Mouse (Mus musculus): ENCODE measurements around the gene Sdr42e1. TPM values are rescaled to one million over a fixed set of nuclear protein-coding genes. Genes with fewer than 3 reads are reported as not detected.

Gene Sdr42e1
- total and polyA plus RNA-seq, 3 experiments = 2.3 to 4.1 (median 3.1) TPM

- H3K4me3 ChIP-seq (replicated peaks in 1 of 3; ENCODE audit: low read depth in 2 of 3, low read length in 2 of 3, poor library complexity in 1 of 3) = no peak overlapping the region
- no peaks in the 10 kb centered on the region for H3K27me3 ChIP-seq (replicated peaks)
- no peak for DNase-seq (ENCODE audit: extremely low read depth)
- H3K4me1 ChIP-seq (ENCODE audit: control insufficient read depth in 1 of 2, insufficient read depth in 2 of 2) = no peaks in the 10 kb centered on the region
- no peaks in the 10 kb centered on the region for H3K9me3 ChIP-seq (replicated peaks; ENCODE audit: low read length)
- no peaks in the 10 kb centered on the region for H3K79me2 ChIP-seq (replicated peaks; ENCODE audit: control insufficient read depth, extremely low read depth, insufficient read depth, poor library complexity, severe bottlenecking)
- dilution Hi-C loops (cut with MboI; ENCODE audit: extremely low pct_ligation_motif_present, extremely low pct_unique_long_range_greater_than_20kb, low sequenced_read_pairs) (no loop called here), in situ Hi-C loops (cut with MboI; ENCODE audit: low pct_ligation_motif_present, low pct_unique_long_range_greater_than_20kb, low sequenced_read_pairs) (no loop called here)
- H3K4me2 ChIP-seq (ENCODE audit: insufficient read depth, low read depth, poor library complexity, severe bottlenecking) = no peak overlapping the region
- H3K36me3 ChIP-seq (replicated peaks in 1 of 2; ENCODE audit: control insufficient read depth in 1 of 2, insufficient read depth in 1 of 2, low read length in 1 of 2) = peaks cover 2 to 18% of the 10 kb centered on the region in 2 experiments
- H3K9ac ChIP-seq (ENCODE audit: insufficient read depth, low read depth) = no peak overlapping the region
- H3K27ac ChIP-seq (ENCODE audit: insufficient read depth, low read depth) = no peak overlapping the region
- TF ChIP-seq RAD21 (IDR thresholded peaks at IDR 0.05; ENCODE audit: low read depth, low read length) (peak; percentile 6), ZNF384 (IDR thresholded peaks at IDR 0.05; ENCODE audit: low read depth, low read length) (no peak), CTCF (conservative IDR thresholded peaks at IDR 0.05 in 1 of 2, IDR thresholded peaks at IDR 0.05 in 1 of 2; ENCODE audit: low read depth in 2 of 2, low read length in 2 of 2) (peak; percentile 30 to 56; a peak in 3 of 4 replicates), SMC3 (IDR thresholded peaks at IDR 0.05; ENCODE audit: low read depth, low read length) (peak; percentile 36), MEF2A (IDR thresholded peaks at IDR 0.05; ENCODE audit: borderline replicate concordance, low read depth, low read length) (no peak)
These were observed 14.5 kb downstream of the Sdr42e1 start for GRCm38 (mm10) chr8:117658990-117659389.

- Histone ChIP-seq H3K79me2 (replicated peaks; ENCODE audit: control insufficient read depth, extremely low read depth, insufficient read depth, poor library complexity, severe bottlenecking) (no peaks in the 10 kb centered on the region), H3K27ac (ENCODE audit: insufficient read depth, low read depth) (no peak overlapping the region), H3K4me2 (ENCODE audit: insufficient read depth, low read depth, poor library complexity, severe bottlenecking) (no peak overlapping the region), H3K9me3 (replicated peaks; ENCODE audit: low read length) (peaks cover 7% of the 10 kb centered on the region), H3K27me3 (replicated peaks) (no peaks in the 10 kb centered on the region), H3K36me3 (replicated peaks in 1 of 2; ENCODE audit: control insufficient read depth in 1 of 2, insufficient read depth in 1 of 2, low read length in 1 of 2) (no peaks in the 10 kb centered on the region), H3K4me3 (replicated peaks in 1 of 3; ENCODE audit: low read depth in 2 of 3, low read length in 2 of 3, poor library complexity in 1 of 3) (no peak overlapping the region), H3K4me1 (ENCODE audit: control insufficient read depth in 1 of 2, insufficient read depth in 2 of 2) (no peaks in the 10 kb centered on the region), H3K9ac (ENCODE audit: insufficient read depth, low read depth) (no peak overlapping the region)
- dilution Hi-C loops (cut with MboI; ENCODE audit: extremely low pct_ligation_motif_present, extremely low pct_unique_long_range_greater_than_20kb, low sequenced_read_pairs) = no loop called here
- TF ChIP-seq E2F4 (IDR thresholded peaks at IDR 0.05; ENCODE audit: insufficient replicate concordance, low read depth, low read length) (no peak), ZMIZ1 (IDR thresholded peaks at IDR 0.05; ENCODE audit: low read depth, low read length) (no peak), TCF12 (IDR thresholded peaks at IDR 0.05; ENCODE audit: low read depth, low read length) (no peak), JUND (conservative IDR thresholded peaks at IDR 0.05; ENCODE audit: low read depth, low read length) (no peak), RAD21 (IDR thresholded peaks at IDR 0.05; ENCODE audit: low read depth, low read length) (no peak), POLR2AphosphoS2 (IDR thresholded peaks at IDR 0.05; ENCODE audit: low read depth, low read length) (no peak), RCOR1 (conservative IDR thresholded peaks at IDR 0.05; ENCODE audit: low read depth, low read length) (no peak), CHD2 (IDR thresholded peaks at IDR 0.05; ENCODE audit: low read length) (no peak), UBTF (IDR thresholded peaks at IDR 0.05; ENCODE audit: low read depth, low read length) (no peak)
- in situ Hi-C loops (cut with MboI; ENCODE audit: low pct_ligation_motif_present, low pct_unique_long_range_greater_than_20kb, low sequenced_read_pairs) = no loop called here
- no peak for DNase-seq (ENCODE audit: extremely low read depth)
These were observed 21.2 kb downstream of the Sdr42e1 start for GRCm38 (mm10) chr8:117652318-117652717.

GRCm38 (mm10) chr8:117646440-117646839 lies 27.0 kb downstream of the Sdr42e1 start:
- dilution Hi-C loops (cut with MboI; ENCODE audit: extremely low pct_ligation_motif_present, extremely low pct_unique_long_range_greater_than_20kb, low sequenced_read_pairs) = no loop called here
- Histone ChIP-seq H3K27me3 (replicated peaks) (no peaks in the 10 kb centered on the region), H3K4me1 (ENCODE audit: control insufficient read depth in 1 of 2, insufficient read depth in 2 of 2) (no peaks in the 10 kb centered on the region), H3K9me3 (replicated peaks; ENCODE audit: low read length) (peaks cover 7% of the 10 kb centered on the region), H3K4me2 (ENCODE audit: insufficient read depth, low read depth, poor library complexity, severe bottlenecking) (no peak overlapping the region), H3K79me2 (replicated peaks; ENCODE audit: control insufficient read depth, extremely low read depth, insufficient read depth, poor library complexity, severe bottlenecking) (no peaks in the 10 kb centered on the region), H3K4me3 (replicated peaks in 1 of 3; ENCODE audit: low read depth in 2 of 3, low read length in 2 of 3, poor library complexity in 1 of 3) (no peak overlapping the region), H3K36me3 (replicated peaks in 1 of 2; ENCODE audit: control insufficient read depth in 1 of 2, insufficient read depth in 1 of 2, low read length in 1 of 2) (no peaks in the 10 kb centered on the region), H3K9ac (ENCODE audit: insufficient read depth, low read depth) (no peak overlapping the region), H3K27ac (ENCODE audit: insufficient read depth, low read depth) (no peak overlapping the region)
- no peak for DNase-seq (ENCODE audit: extremely low read depth)
- in situ Hi-C loops (cut with MboI; ENCODE audit: low pct_ligation_motif_present, low pct_unique_long_range_greater_than_20kb, low sequenced_read_pairs) = loop anchor here (25.0 kb wide), 1 partner anchor 216 kb away; no protein-coding TSS in a partner anchor
- no peak for TF ChIP-seq POLR2A (IDR thresholded peaks at IDR 0.05; ENCODE audit: low read depth, low read length)
- TF ChIP-seq SIN3A (IDR thresholded peaks at IDR 0.05; ENCODE audit: low read length) = no peak
- TF ChIP-seq RAD21 (IDR thresholded peaks at IDR 0.05; ENCODE audit: low read depth, low read length) = no peak
- TF ChIP-seq ELF1 (IDR thresholded peaks at IDR 0.05; ENCODE audit: low read depth, low read length) = no peak
- TF ChIP-seq ZNF384 (IDR thresholded peaks at IDR 0.05; ENCODE audit: low read depth, low read length) = no peak
- no peak for TF ChIP-seq MEF2A (IDR thresholded peaks at IDR 0.05; ENCODE audit: borderline replicate concordance, low read depth, low read length)
- TF ChIP-seq RCOR1 (conservative IDR thresholded peaks at IDR 0.05; ENCODE audit: low read depth, low read length) = no peak
- no peak for TF ChIP-seq POLR2AphosphoS2 (IDR thresholded peaks at IDR 0.05; ENCODE audit: low read depth, low read length)
- TF ChIP-seq EP300 (IDR thresholded peaks at IDR 0.05; ENCODE audit: low read length) = no peak
- TF ChIP-seq ZC3H11A (IDR thresholded peaks at IDR 0.05; ENCODE audit: low read depth, low read length) = no peak
- TF ChIP-seq UBTF (IDR thresholded peaks at IDR 0.05; ENCODE audit: low read depth, low read length) = no peak
- TF ChIP-seq IRF4 (IDR thresholded peaks at IDR 0.05; ENCODE audit: low read depth, low read length) = no peak
- TF ChIP-seq ZMIZ1 (IDR thresholded peaks at IDR 0.05; ENCODE audit: low read depth, low read length) = no peak
- TF ChIP-seq HCFC1 (IDR thresholded peaks at IDR 0.05; ENCODE audit: low read depth, low read length) = no peak
- TF ChIP-seq TBP (conservative IDR thresholded peaks at IDR 0.05; ENCODE audit: low read depth, low read length) = no peak
- no peak for TF ChIP-seq JUN (IDR thresholded peaks at IDR 0.05; ENCODE audit: insufficient read depth, low read depth, low read length)
- no peak for TF ChIP-seq BHLHE40 (IDR thresholded peaks at IDR 0.05; ENCODE audit: low read depth, low read length)
- TF ChIP-seq MYC (IDR thresholded peaks at IDR 0.05; ENCODE audit: low read depth, low read length) = no peak

Data from CH12.LX (cell line).